Mouse (Mus musculus) bone marrow macrophage, adult 2 months (primary cell): ENCODE results near the gene Pdxp. TPM values are rescaled to one million over a fixed set of nuclear protein-coding genes. Genes with fewer than 3 reads are reported as not detected.
A peak's percentile ranks its signal among the peaks of the same experiment; 100 is the strongest.

ENCODE experiments used
- H3K27ac ChIP-seq: 2 replicates; pipeline ENCODE4 v1.5.1; 2012; ENCODE audit warnings: low read depth, low read length; ENCODE audit not compliant: insufficient read depth
- H3K4me1 ChIP-seq: 2 replicates; pipeline ENCODE4 v1.6.1; 2012; ENCODE audit warnings: low read length; ENCODE audit not compliant: control insufficient read depth, insufficient read depth
- H3K4me3 ChIP-seq: 2 replicates; pipeline ENCODE4 v1.5.1; 2012; ENCODE audit warnings: mild to moderate bottlenecking, low read length, moderate library complexity; ENCODE audit not compliant: insufficient read depth
- CTCF ChIP-seq: IDR thresholded peaks from 2 replicates; pipeline ENCODE4 v1.5.1; 2012; ENCODE audit warnings: low read depth, mild to moderate bottlenecking, low read length, moderate library complexity
- POLR2A ChIP-seq: IDR thresholded peaks from 2 replicates; pipeline ENCODE4 v1.6.1; 2012; ENCODE audit warnings: mild to moderate bottlenecking, low read depth, low read length, borderline replicate concordance
- polyA plus RNA-seq: library from polyadenylated mRNA; stranded (reverse); fragments of >200 nt; gene quantifications from 2 replicates; pipeline ENCODE4 v1.2.4, GENCODE M21; 2012; ENCODE audit not compliant: missing spikeins, insufficient read depth, insufficient read length

The Pdxp gene
- polyA plus RNA-seq = 1.7 and 2.3 TPM in 2 replicates

DNA sequence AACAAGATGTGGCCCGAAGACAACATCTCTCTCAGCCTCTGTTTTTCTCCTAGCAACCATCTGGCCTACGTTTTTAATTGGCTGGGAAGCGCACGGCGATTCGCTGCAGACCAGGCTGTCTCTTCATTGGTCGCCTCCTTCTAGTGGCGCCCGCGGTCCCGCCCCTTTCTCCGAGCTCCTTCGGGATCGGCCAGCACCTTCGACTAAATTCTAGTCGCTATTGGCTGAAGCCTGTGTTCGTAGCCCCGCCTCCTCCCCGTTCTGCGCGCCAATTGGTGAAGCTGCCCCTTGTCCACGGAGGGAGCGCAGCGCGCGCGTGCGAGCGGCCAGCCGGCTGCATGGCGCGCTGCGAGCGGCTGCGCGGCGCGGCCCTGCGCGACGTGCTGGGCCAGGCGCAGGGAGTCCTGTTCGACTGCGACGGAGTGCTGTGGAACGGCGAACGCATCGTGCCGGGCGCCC lies at the start of gene Pdxp:
Pdxp (plus strand) TSS at position 288 of the 459 bp plus-strand sequence.
- no peak within 1 kb of the TSS for H3K27ac ChIP-seq
- H3K4me1 ChIP-seq = peaks cover 8% of the 10 kb centered on the region
- TF ChIP-seq POLR2A (no peak), CTCF (no peak)
- H3K4me3 ChIP-seq = peak within 1 kb of the TSS; percentile 76

DNA sequence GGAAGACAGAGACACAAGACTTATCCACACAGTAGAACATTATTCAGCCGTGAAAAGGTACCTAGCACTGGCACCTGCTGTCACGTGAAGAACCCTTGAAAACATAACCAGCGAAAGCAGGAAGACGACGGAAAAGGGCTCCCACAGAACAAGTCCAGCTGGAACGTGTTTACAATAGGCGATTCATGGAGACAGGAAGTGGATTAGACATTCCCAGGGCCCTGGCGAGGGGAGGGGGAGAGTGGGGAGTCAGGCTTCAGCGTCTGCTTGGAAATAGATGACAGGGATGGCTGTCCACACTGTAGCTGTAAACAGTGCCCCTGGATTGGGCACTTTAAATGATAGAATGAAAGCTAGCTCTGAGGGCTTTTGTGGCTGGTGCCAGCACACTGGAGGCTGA lies 45.3 kb upstream of the Pdxp start:
- no peak for TF ChIP-seq POLR2A
- TF ChIP-seq CTCF = no peak
- H3K27ac ChIP-seq = no peak overlapping the region
- H3K4me1 ChIP-seq = peaks cover 16% of the 10 kb centered on the region
- no peak overlapping the region for H3K4me3 ChIP-seq

DNA sequence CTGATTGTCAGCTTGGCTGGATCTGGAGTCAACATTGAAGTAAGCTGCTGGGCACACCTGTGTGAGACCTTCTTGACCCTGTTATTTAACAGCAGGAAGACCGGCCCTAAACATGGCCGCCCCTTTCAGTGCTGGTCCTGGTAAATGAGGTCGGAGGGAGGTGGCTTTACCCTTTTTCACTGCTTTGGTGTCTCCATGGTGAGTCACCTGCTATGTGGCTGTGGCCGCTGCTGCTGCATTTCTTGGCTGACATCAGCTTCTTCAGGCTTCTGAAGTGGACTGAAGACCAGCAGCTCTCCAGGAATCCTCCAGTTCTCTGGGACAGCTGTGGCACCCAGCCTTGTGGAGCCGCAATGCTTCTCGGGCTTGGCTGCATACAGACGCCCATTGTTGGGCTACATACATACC lies 44.9 kb upstream of the Pdxp start:
- Histone ChIP-seq H3K4me3 (no peak overlapping the region), H3K4me1 (peaks cover 11% of the 10 kb centered on the region), H3K27ac (no peak overlapping the region)
- TF ChIP-seq CTCF (no peak), POLR2A (no peak)

DNA sequence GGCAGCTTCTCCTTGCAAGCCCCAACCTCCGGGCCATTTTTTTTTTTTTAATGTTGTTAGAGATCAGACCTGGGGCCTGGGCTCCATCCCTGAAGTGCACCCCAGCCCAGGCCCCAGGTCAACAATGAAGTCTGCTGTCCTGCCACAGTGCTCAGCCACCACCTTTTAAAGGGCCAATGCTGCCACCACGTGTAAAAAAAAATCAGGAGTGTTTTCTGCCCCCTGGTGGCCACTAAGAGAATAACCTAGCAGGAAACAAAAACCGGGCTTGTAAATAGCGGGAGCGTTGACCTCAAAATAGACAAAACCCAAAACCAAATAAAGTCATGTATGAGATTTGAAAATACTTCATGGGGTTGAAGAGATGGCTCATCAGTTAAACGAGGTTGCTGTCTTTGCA lies 43.9 kb upstream of the Pdxp start:
- TF ChIP-seq POLR2A = no peak
- TF ChIP-seq CTCF = peak; percentile 78
- H3K4me3 ChIP-seq = no peak overlapping the region
- no peak overlapping the region for H3K27ac ChIP-seq
- peaks cover 3% of the 10 kb centered on the region for H3K4me1 ChIP-seq

DNA sequence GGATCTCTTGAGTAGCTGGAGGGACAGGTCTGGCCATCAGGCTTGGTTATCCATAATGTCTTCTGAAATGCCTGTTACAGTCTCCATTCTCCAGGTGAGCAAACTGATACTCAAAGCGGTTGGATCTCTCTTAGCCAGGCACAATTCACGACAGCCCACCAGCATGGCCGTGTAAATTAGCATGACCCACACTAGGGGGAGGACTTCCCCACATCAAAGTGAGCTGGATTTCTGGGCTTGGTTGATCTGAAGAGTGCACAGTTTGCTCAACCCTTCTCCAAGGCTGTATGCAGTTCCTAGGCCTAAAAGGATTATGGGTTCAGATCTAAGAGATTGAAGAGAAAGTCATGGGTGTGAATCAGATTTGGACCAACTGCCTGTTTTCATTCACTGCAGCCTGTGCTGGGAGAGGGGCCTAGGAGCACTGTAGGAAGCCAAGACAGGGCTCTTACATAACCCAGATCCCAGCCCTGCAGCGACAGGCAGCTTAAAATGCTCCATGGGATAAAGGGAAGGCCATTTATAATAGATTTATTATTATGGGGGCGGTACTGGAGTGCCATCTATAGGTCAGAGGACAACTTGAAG lies 41.6 kb upstream of the Pdxp start:
- H3K4me1 ChIP-seq = peaks cover 6% of the 10 kb centered on the region
- H3K27ac ChIP-seq = no peak overlapping the region
- no peak overlapping the region for H3K4me3 ChIP-seq
- TF ChIP-seq CTCF = no peak

DNA sequence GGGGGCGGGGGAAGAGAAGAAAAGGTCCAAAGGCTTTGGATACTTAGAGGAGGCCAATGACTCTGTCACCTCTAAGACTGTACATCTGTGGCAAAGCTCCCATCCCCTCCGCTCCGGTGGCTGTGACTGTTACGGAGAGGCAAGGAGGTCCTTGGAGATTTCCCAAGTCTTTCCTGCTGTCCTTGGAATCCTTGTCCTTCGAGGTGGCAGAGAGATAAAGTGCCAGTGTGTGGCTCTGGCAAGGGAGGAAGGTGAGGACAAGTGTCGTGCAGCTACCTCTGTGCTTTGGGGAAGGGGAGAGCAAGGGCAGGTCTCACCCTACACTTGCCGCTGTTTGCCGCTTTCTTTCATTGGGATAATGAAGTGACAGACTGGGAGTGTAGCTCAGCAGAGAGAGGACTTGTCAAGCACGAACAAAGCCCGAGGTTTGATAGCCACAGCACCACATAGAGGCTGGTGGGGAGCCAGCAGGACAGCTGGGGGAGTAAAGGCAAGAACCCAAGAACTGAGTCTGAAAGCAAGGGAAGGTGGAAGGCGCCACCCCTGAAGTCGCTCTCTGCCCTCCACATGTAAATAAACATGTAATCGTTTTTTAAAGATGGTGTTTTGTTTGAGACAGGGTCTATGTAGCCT lies 39.8 kb upstream of the Pdxp start:
- Histone ChIP-seq H3K27ac (no peak overlapping the region), H3K4me1 (peaks cover 6% of the 10 kb centered on the region), H3K4me3 (no peak overlapping the region)
- no peak for TF ChIP-seq CTCF
- no peak for TF ChIP-seq POLR2A

DNA sequence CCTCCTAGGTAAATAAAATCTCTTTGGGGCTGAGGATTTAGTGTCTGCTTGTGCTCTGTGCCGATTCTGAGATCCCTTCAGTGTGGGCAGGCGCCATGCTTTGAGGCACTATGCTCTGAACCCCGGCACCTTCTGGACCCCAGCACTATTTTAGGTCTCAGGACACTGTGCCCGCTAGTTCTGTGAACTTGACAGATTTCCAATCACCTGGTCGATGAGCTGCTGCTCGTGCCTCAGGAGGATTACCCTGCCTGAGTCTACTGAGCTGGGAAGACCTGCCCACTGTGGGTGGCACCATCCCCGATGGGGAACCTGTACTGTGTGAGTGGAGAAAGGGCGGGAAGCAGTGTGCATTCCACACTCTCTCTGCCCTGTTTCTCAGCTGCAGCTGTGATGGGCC lies 38.7 kb upstream of the Pdxp start:
- no peak overlapping the region for H3K4me3 ChIP-seq
- H3K4me1 ChIP-seq = peaks cover 13% of the 10 kb centered on the region
- TF ChIP-seq POLR2A = no peak
- no peak for TF ChIP-seq CTCF
- H3K27ac ChIP-seq = no peak overlapping the region

DNA sequence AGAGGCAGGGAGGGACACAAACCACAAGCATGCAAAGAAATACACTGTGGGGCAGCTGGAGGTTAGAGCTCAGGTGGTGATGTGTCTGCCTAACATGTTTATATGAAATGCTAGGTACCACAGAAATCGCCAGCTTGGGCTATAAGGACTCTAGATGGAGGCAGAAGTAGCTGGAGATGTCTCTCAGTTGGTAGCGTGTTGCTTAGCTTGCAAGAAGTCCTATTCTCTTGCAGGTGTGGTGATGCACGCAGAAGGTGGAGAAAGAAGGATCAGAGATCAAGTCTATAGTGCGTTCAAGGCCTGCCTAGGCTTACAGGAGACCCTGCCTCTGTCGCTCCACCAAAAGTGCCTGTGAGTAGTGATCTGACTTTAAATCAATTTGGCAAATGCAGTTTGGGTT lies 38.2 kb upstream of the Pdxp start:
- H3K4me1 ChIP-seq = peaks cover 19% of the 10 kb centered on the region
- TF ChIP-seq CTCF (no peak), POLR2A (no peak)

DNA sequence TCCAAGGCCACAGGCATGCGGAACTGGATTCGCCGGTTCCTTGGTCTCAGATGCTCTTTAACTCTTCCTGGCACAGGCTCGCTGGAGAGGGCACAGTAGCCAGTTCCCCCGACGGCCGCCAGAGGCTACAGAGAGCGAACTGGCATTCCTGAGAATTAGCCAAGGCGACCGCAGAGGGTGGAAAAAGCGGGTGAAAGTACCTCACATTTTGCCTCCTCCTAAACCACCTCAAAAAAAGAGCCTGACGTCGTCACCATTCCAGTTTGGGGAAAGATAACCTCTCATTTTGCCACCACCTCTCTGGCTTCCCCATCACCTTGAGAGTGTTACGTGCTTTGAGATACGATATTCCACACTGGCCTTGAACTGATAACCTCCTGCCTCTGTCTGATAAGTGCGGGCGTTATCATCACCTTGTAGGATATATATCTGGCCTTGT lies 37.4 kb upstream of the Pdxp start:
- peak overlapping the region; percentile 90 for H3K27ac ChIP-seq
- peak overlapping the region; percentile 65 for H3K4me3 ChIP-seq
- TF ChIP-seq CTCF (peak; percentile 46; the same call in 1 of the 2 replicates), POLR2A (no peak)
- H3K4me1 ChIP-seq = peaks cover 22% of the 10 kb centered on the region

More for the DNA sequence above, 38.2 kb upstream of the Pdxp start:
- Histone ChIP-seq H3K4me3 (no peak overlapping the region), H3K27ac (0 out of 2 replicates have a peak overlapping the region, but pooled peaks have one; percentile 40)
